Mouse (Mus musculus) kidney, embryonic 16.5 days (tissue): Measurements from ENCODE around the gene Cycs. TPM values are rescaled to one million over a fixed set of nuclear protein-coding genes. Genes with fewer than 3 reads are reported as not detected.
A peak's percentile ranks its signal among the peaks of the same experiment; 100 is the strongest.

Experiments used
- ATAC-seq: fragments of 200-750 bp; cut with Nextera tagmentation; 2 replicates; pipeline ENCODE4 v1.8.0; 2017; ENCODE audit warnings: moderate TSS enrichment; ENCODE audit not compliant: low FRiP score, low TSS enrichment
- H3K27ac ChIP-seq: fragments of 300-500 bp; sonication (generic); 2 replicates; pipeline ENCODE4 v1.5.1; 2014; ENCODE audit warnings: low read length
- H3K27me3 ChIP-seq: fragments of 300-500 bp; sonication (generic); 2 replicates; pipeline ENCODE4 v1.6.1; 2014; ENCODE audit warnings: low read length, control low read depth, mixed read lengths; ENCODE audit not compliant: insufficient read depth
- H3K36me3 ChIP-seq: fragments of 300-500 bp; sonication (generic); 2 replicates; pipeline ENCODE4 v1.6.1; 2014; ENCODE audit warnings: low read length, control low read depth, mixed read lengths; ENCODE audit not compliant: insufficient read depth
- H3K4me1 ChIP-seq: fragments of 300-500 bp; sonication (generic); 2 replicates; pipeline ENCODE4 v1.6.1; 2014; ENCODE audit warnings: low read length, control low read depth, mixed read lengths; ENCODE audit not compliant: insufficient read depth
- H3K4me2 ChIP-seq: fragments of 300-500 bp; sonication (generic); replicated peaks from 2 replicates; pipeline ENCODE4 v1.6.1; 2014; ENCODE audit warnings: low read depth, low read length
- H3K4me3 ChIP-seq: fragments of 300-500 bp; sonication (generic); 2 replicates; pipeline ENCODE4 v1.5.1; 2014; ENCODE audit warnings: mild to moderate bottlenecking, low read length
- H3K9ac ChIP-seq: fragments of 300-500 bp; sonication (generic); replicated peaks from 2 replicates; pipeline ENCODE4 v1.6.1; 2014; ENCODE audit warnings: low read length
- H3K9me3 ChIP-seq: fragments of 300-500 bp; sonication (generic); 2 replicates; pipeline ENCODE4 v1.6.1; 2016; ENCODE audit warnings: low read length, control low read depth
- WGBS: fragments of 180-500 bp; shearing (Covaris S2); extraction: QIAGEN DNeasy Blood & Tissue Kit; methylation state at CpG from one replicate; pipeline ENCODE4 v1.1.7; 2014; 5-methylcytosine and 5-hydroxymethylcytosine counted together
- polyA plus RNA-seq: library from polyadenylated mRNA; unstranded; fragments of >200 nt; fragmentation: Nextera tagmentation; extraction: Ambion mirVana; gene quantifications from 2 replicates; pipeline ENCODE4 v1.2.1, GENCODE M21; 2015

The Cycs gene
- polyA plus RNA-seq, 1 experiment from 2014 or later, result 74.4 TPM

- 77% methylated on average over 11 of the region's 11 CpGs for WGBS
- Histone ChIP-seq H3K36me3 (no peaks in the 10 kb centered on the region), H3K4me1 (peaks cover 10% of the 10 kb centered on the region; the same call in 1 of the 2 replicates), H3K9ac (no peak overlapping the region), H3K27ac (no peak overlapping the region), H3K27me3 (no peaks in the 10 kb centered on the region), H3K9me3 (no peaks in the 10 kb centered on the region), H3K4me3 (no peak overlapping the region), H3K4me2 (no peak overlapping the region; the same call in 1 of the 2 replicates)
- no peak for ATAC-seq
Measured at GRCm38 (mm10) chr6:50529194-50529593, 37.1 kb downstream of the Cycs start.

- H3K36me3 ChIP-seq, result no peaks in the 10 kb centered on the region
- H3K4me2 ChIP-seq, result no peak overlapping the region
- H3K9me3 ChIP-seq, result no peaks in the 10 kb centered on the region
- WGBS, result 72% methylated on average over 9 of the region's 9 CpGs
- H3K27me3 ChIP-seq, result no peaks in the 10 kb centered on the region
- H3K4me3 ChIP-seq, result no peak overlapping the region
- no peak for ATAC-seq
- no peak overlapping the region for H3K27ac ChIP-seq
- peaks cover 10% of the 10 kb centered on the region; the same call in 1 of the 2 replicates for H3K4me1 ChIP-seq
- no peak overlapping the region for H3K9ac ChIP-seq
Measured at GRCm38 (mm10) chr6:50527416-50527815, 38.9 kb downstream of the Cycs start.

GRCm38 (mm10) chr6:50526597-50527024 lies 39.7 kb downstream of the Cycs start:
- no peak overlapping the region for H3K27ac ChIP-seq
- no peak overlapping the region for H3K4me3 ChIP-seq
- no peaks in the 10 kb centered on the region for H3K27me3 ChIP-seq
- ATAC-seq, result peak; percentile 51; the same call in 1 of the 2 replicates
- no peak overlapping the region for H3K4me2 ChIP-seq
- WGBS, result 29% methylated on average over 7 of the region's 7 CpGs
- no peaks in the 10 kb centered on the region for H3K36me3 ChIP-seq
- H3K9me3 ChIP-seq, result no peaks in the 10 kb centered on the region
- peaks cover 12% of the 10 kb centered on the region; the same call in 1 of the 2 replicates for H3K4me1 ChIP-seq
- no peak overlapping the region for H3K9ac ChIP-seq

- H3K9me3 ChIP-seq, result no peaks in the 10 kb centered on the region
- 76% methylated on average over 8 of the region's 8 CpGs for WGBS
- no peak for ATAC-seq
Measured at GRCm38 (mm10) chr6:50525846-50526245, 40.5 kb downstream of the Cycs start.

DNA sequence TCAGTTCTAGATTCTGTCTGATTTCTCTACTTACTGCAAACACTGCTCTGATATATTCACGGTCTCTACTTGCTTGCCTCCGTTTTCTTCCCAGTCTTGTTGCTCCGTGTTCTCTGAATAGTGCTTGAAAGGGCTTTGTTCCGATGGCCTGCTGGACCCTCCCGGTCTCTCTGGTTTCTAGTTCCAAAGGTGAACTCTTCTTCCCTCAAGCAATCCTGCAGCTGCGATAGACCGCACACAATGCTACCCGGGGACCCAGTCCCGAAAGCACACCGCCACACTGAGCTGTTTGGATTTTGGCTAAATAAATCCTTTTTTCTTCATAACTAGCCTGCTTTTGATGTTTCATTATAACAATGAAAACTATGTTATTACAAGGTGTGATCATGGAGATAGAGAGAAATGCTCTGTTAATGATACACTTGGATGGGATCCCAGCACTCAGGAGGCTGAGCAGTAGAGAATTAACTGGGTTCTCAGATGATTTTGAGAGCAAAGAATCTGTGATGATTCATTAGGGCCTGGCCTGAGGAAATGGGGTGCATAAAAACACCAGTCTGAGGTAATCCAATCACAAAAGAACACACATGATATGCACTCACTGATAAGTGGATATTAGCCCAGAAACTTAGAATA lies 42.0 kb downstream of the Cycs start:
- H3K27ac ChIP-seq, result no peak overlapping the region
- H3K9me3 ChIP-seq, result no peaks in the 10 kb centered on the region
- no peak overlapping the region for H3K4me2 ChIP-seq
- H3K4me3 ChIP-seq, result no peak overlapping the region
- WGBS, result 84% methylated on average over 10 of the region's 10 CpGs
- ATAC-seq, result no peak
- peaks cover 9% of the 10 kb centered on the region; the same call in 1 of the 2 replicates for H3K4me1 ChIP-seq
- H3K27me3 ChIP-seq, result no peaks in the 10 kb centered on the region
- no peaks in the 10 kb centered on the region for H3K36me3 ChIP-seq
- H3K9ac ChIP-seq, result no peak overlapping the region

More at GRCm38 (mm10) chr6:50525846-50526245, 40.5 kb downstream of the Cycs start:
- no peaks in the 10 kb centered on the region for H3K36me3 ChIP-seq
- no peak overlapping the region for H3K9ac ChIP-seq
- H3K4me1 ChIP-seq, result peaks cover 13% of the 10 kb centered on the region; the same call in 1 of the 2 replicates
- H3K27ac ChIP-seq, result no peak overlapping the region
- H3K4me2 ChIP-seq, result no peak overlapping the region
- no peak overlapping the region for H3K4me3 ChIP-seq
- H3K27me3 ChIP-seq, result no peaks in the 10 kb centered on the region

GRCm38 (mm10) chr6:50522772-50523171 lies 43.6 kb downstream of the Cycs start:
- WGBS, result 94% methylated on average over 7 of the region's 7 CpGs
- H3K36me3 ChIP-seq, result no peaks in the 10 kb centered on the region
- no peak for ATAC-seq

GRCm38 (mm10) chr6:50521532-50522135 lies 44.7 kb downstream of the Cycs start:
- ATAC-seq, result no peak
- 24% methylated on average over 7 of the region's 7 CpGs for WGBS

More at GRCm38 (mm10) chr6:50522772-50523171, 43.6 kb downstream of the Cycs start:
- H3K4me1 ChIP-seq, result peaks cover 9% of the 10 kb centered on the region; the same call in 1 of the 2 replicates
- H3K9me3 ChIP-seq, result no peaks in the 10 kb centered on the region
- H3K27ac ChIP-seq, result no peak overlapping the region
- H3K9ac ChIP-seq, result no peak overlapping the region
- no peaks in the 10 kb centered on the region for H3K27me3 ChIP-seq
- no peak overlapping the region for H3K4me2 ChIP-seq
- no peak overlapping the region for H3K4me3 ChIP-seq

GRCm38 (mm10) chr6:50520139-50520538 lies 46.2 kb downstream of the Cycs start:
- Histone ChIP-seq H3K27ac (no peak overlapping the region), H3K4me3 (no peak overlapping the region), H3K27me3 (no peaks in the 10 kb centered on the region), H3K9ac (no peak overlapping the region), H3K4me1 (peaks cover 3% of the 10 kb centered on the region; the same call in 1 of the 2 replicates), H3K4me2 (no peak overlapping the region), H3K9me3 (no peaks in the 10 kb centered on the region), H3K36me3 (no peaks in the 10 kb centered on the region)
- ATAC-seq, result 0 out of 2 replicates have a peak, but pooled peaks have one; percentile 59
- 78% methylated on average over 5 of the region's 5 CpGs for WGBS

More at GRCm38 (mm10) chr6:50521532-50522135, 44.7 kb downstream of the Cycs start:
- H3K27me3 ChIP-seq, result no peaks in the 10 kb centered on the region
- no peak overlapping the region for H3K4me2 ChIP-seq
- H3K27ac ChIP-seq, result no peak overlapping the region
- no peaks in the 10 kb centered on the region for H3K36me3 ChIP-seq
- H3K9me3 ChIP-seq, result no peaks in the 10 kb centered on the region
- H3K4me3 ChIP-seq, result no peak overlapping the region
- no peak overlapping the region for H3K9ac ChIP-seq
- peaks cover 9% of the 10 kb centered on the region; the same call in 1 of the 2 replicates for H3K4me1 ChIP-seq

GRCm38 (mm10) chr6:50518371-50518770 lies 48.0 kb downstream of the Cycs start:
- WGBS, result 89% methylated on average over 5 of the region's 5 CpGs
- H3K9ac ChIP-seq, result no peak overlapping the region
- no peaks in the 10 kb centered on the region for H3K27me3 ChIP-seq
- no peak for ATAC-seq
- H3K36me3 ChIP-seq, result no peaks in the 10 kb centered on the region
- no peak overlapping the region for H3K4me2 ChIP-seq
- no peaks in the 10 kb centered on the region for H3K9me3 ChIP-seq
- H3K27ac ChIP-seq, result no peak overlapping the region
- H3K4me3 ChIP-seq, result no peak overlapping the region
- H3K4me1 ChIP-seq, result peaks cover 3% of the 10 kb centered on the region; the same call in 1 of the 2 replicates
